Mouse (Mus musculus): Measurements from ENCODE around the gene Cpeb2. TPM values are rescaled to one million over a fixed set of nuclear protein-coding genes. Genes with fewer than 3 reads are reported as not detected.

The Cpeb2 gene
- polyA plus RNA-seq, 1 experiment: 3.4 TPM

DNA sequence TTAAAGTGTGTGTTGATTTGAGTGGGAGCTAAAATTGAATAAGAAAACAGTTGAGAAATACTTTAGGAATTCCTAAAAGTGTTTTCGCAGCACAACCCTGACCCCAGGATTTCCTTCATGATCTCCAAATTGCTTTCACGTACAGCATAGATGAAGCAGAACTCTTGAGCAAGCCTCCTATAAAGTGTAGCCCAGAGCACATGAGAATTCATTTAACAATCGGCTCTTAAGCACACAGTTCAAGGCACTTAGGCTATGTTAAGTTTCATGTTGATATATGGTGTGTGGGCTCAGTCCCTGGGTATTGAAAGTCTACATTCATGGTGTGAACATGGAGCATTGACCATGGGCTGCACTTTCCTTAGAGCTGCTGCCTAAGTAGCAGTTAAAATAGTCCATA is 97.3 kb downstream of the Cpeb2 start:
- Histone ChIP-seq H3K4me2 (ENCODE audit: low read depth) (no peak overlapping the region), H3ac (ENCODE audit: control insufficient read depth, insufficient read length) (no peak overlapping the region), H3K27me3 (ENCODE audit: control insufficient read depth, insufficient read depth, insufficient read length) (no peaks in the 10 kb centered on the region), H3K4me3 (no peak overlapping the region), H3K79me2 (ENCODE audit: control insufficient read depth, insufficient read depth) (no peaks in the 10 kb centered on the region), H3K36me3 (ENCODE audit: control insufficient read depth, insufficient read depth) (no peaks in the 10 kb centered on the region)
- no peak for TF ChIP-seq POLR2AphosphoS2 (IDR thresholded peaks at IDR 0.05; ENCODE audit: insufficient read length, low read depth)
- no peak for TF ChIP-seq MYOG (IDR thresholded peaks at IDR 0.05; ENCODE audit: control insufficient read depth in 1 of 3, insufficient read depth in 1 of 3, insufficient read length in 2 of 3, low read depth in 2 of 3)

DNA sequence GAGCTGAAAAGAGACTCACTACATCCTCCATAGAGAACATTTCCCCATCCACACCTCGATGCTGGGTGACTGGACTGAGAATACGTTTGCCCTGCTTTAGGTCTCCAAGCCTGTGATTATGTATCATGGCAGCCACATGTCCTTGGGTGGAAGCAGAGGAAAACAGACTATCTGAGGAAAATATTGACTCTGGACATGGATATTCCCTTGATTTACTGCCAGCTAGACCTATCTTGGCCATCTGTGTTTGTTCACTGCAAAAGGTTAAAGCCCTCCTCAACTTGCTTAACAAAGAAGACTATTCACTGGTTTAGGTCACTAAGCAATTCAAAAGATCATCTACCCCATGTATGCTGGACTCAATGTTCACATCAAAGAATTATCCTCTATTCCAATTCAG is 101.5 kb downstream of the Cpeb2 start:
- Histone ChIP-seq H3K4me2 (ENCODE audit: low read depth) (no peak overlapping the region), H3K79me2 (ENCODE audit: control insufficient read depth, insufficient read depth) (no peaks in the 10 kb centered on the region), H3K36me3 (ENCODE audit: control insufficient read depth, insufficient read depth) (no peaks in the 10 kb centered on the region), H3K4me3 (no peak overlapping the region), H3K27me3 (ENCODE audit: control insufficient read depth, insufficient read depth, insufficient read length) (no peaks in the 10 kb centered on the region), H3ac (ENCODE audit: control insufficient read depth, insufficient read length) (no peak overlapping the region)
- TF ChIP-seq USF1 (IDR thresholded peaks at IDR 0.05; ENCODE audit: low read depth): no peak
- no peak for TF ChIP-seq MAX (IDR thresholded peaks at IDR 0.05; ENCODE audit: low read depth)
- TF ChIP-seq SRF (IDR thresholded peaks at IDR 0.05; ENCODE audit: control insufficient read depth, insufficient read length, low read depth): no peak

DNA sequence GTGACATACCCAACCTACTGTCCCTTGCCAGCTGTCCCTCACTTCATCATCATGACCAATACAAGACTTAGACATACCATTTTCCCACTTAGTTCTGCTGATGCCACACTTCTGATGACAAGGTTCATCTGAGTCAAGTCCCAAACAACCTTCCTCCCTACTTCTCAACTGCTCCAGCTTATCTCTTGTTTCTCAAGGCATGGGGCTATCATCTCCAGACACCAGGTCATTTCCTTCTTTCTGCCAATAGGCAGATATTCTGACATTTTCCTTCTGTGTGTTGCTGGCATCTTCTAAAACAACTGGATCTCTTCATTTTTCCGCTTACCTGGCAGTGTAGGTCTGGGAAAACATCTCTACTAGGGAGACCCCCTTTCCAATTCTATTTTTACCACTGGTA is 104.2 kb downstream of the Cpeb2 start:
- Histone ChIP-seq H3K4me2 (ENCODE audit: low read depth) (no peak overlapping the region), H3ac (ENCODE audit: control insufficient read depth, insufficient read length) (no peak overlapping the region), H3K4me3 (no peak overlapping the region), H3K27me3 (ENCODE audit: control insufficient read depth, insufficient read depth, insufficient read length) (no peaks in the 10 kb centered on the region), H3K36me3 (ENCODE audit: control insufficient read depth, insufficient read depth) (no peaks in the 10 kb centered on the region), H3K79me2 (ENCODE audit: control insufficient read depth, insufficient read depth) (no peaks in the 10 kb centered on the region)
- no peak for TF ChIP-seq CEBPB (IDR thresholded peaks at IDR 0.05; ENCODE audit: insufficient read depth, poor library complexity, severe bottlenecking)
- no peak for TF ChIP-seq TCF12 (IDR thresholded peaks at IDR 0.05; ENCODE audit: insufficient read depth, poor library complexity, severe bottlenecking)
- TF ChIP-seq E2F4 (IDR thresholded peaks at IDR 0.05; ENCODE audit: insufficient read depth): no peak
- TF ChIP-seq REST (IDR thresholded peaks at IDR 0.05; ENCODE audit: insufficient read depth, insufficient read length): no peak
- no peak for TF ChIP-seq MYOD1 (IDR thresholded peaks at IDR 0.05; ENCODE audit: control insufficient read depth in 1 of 3, insufficient read length in 2 of 3, low read depth in 2 of 3)
- no peak for TF ChIP-seq TCF3 (IDR thresholded peaks at IDR 0.05; ENCODE audit: insufficient read length, low read depth)
- TF ChIP-seq MYOG (IDR thresholded peaks at IDR 0.05; ENCODE audit: control insufficient read depth in 1 of 3, insufficient read depth in 1 of 3, insufficient read length in 2 of 3, low read depth in 2 of 3): no peak
- TF ChIP-seq POLR2A (IDR thresholded peaks at IDR 0.05; ENCODE audit: insufficient read length, low read depth): no peak
- no peak for TF ChIP-seq MAX (IDR thresholded peaks at IDR 0.05; ENCODE audit: low read depth)
- TF ChIP-seq USF1 (IDR thresholded peaks at IDR 0.05; ENCODE audit: low read depth): no peak

DNA sequence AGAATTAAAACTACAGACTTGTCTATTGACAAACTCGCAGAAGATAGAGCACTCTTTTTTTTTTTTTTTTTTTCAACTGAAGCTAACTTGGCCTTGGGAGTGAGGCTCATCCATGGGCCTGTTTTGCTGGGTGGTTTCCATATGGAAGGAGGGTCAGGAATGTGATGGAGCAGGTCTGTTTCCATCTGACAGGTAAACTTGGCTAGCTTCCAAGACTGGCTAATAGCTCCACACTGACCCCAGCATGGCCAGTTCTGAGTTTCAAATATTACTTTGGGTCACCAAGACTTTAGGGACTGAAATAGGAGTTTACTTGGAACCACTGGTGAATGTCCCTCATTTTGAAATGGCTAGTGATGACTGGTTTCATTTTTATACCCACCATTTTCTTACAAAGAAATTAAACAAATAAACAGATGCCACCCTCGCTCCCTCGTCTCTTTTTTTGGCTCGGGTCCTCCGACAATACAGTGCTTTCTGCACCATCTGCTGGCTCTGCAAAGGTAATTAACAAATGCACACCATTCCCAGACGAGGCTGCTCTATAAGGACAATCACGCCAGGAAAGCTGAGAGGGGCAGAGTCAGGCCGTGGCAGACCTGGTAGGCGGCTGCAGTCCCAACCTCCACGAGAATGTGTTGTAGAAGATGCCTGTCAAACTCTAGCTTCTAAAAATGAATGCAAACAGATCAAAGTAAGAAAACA is 106.0 kb downstream of the Cpeb2 start:
- Histone ChIP-seq H3K36me3 (ENCODE audit: control insufficient read depth, insufficient read depth) (no peaks in the 10 kb centered on the region), H3ac (ENCODE audit: control insufficient read depth, insufficient read length) (no peak overlapping the region), H3K79me2 (ENCODE audit: control insufficient read depth, insufficient read depth) (no peaks in the 10 kb centered on the region), H3K27me3 (ENCODE audit: control insufficient read depth, insufficient read depth, insufficient read length) (no peaks in the 10 kb centered on the region), H3K4me2 (ENCODE audit: low read depth) (peak overlapping the region; percentile 24), H3K4me3 (no peak overlapping the region)
- TF ChIP-seq SRF (IDR thresholded peaks at IDR 0.05; ENCODE audit: control insufficient read depth, insufficient read length, low read depth): no peak

Measured in myocyte (in vitro differentiated cells).